Mouse (Mus musculus): ENCODE measurements around the gene Rbpms2. TPM values are rescaled to one million over a fixed set of nuclear protein-coding genes. Genes with fewer than 3 reads are reported as not detected.

The Rbpms2 gene
- polyA plus RNA-seq, 1 experiment = 162 TPM

DNA sequence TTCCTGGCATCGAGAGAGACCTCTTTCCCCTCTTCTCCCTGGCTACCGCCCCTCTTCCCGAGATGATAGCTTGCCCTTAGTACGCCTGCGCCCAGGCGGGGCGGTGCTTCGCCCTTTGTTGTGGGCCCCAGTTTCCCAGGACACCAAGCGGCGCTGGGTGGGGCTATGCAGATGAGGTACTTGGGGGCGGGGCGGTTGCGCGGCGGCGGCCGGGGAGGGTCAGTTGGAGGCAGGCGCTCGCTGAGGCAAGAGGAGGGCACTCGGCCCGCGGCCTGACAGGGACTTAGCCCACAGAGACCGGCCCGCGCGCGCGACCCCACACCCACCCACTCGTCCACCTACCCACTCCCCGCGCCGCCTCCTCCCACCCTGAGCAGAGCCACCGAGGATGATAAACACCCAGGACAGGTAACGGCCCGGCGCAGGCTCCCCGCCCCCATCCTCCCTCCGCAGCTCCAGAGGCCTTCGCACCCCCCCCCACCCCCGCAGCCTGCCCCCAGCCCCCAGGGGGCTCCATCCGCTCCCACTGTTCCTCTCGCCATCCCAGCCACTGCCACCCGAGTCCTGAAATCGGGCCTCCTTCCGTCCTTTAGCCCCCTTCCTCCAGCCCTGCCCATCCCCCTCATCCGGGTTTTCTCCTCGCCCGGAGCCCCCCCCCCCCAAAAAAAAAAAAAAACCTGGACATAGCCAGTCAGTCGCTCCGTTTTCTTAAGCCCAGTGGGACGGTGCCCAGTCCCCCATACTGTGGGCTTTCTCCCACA, 47.1 kb downstream of the Rbpms2 start:
- TF ChIP-seq POLR2A (IDR thresholded peaks at IDR 0.05; ENCODE audit: insufficient read depth, low read length) = no peak
- no peak for TF ChIP-seq CTCF (IDR thresholded peaks at IDR 0.05; ENCODE audit: low read depth, low read length)
- TF ChIP-seq EP300 (IDR thresholded peaks at IDR 0.05; ENCODE audit: insufficient read depth, low read depth, low read length) = no peak
- H3K4me3 ChIP-seq (ENCODE audit: low read depth, low read length) = peak overlapping the region; percentile 79
- no peaks in the 10 kb centered on the region for H3K36me3 ChIP-seq (ENCODE audit: control insufficient read depth, insufficient read depth, low read length, poor library complexity, severe bottlenecking)
- no peaks in the 10 kb centered on the region for H3K9me3 ChIP-seq (replicated peaks; ENCODE audit: control insufficient read depth, insufficient read depth, low read length, poor library complexity, severe bottlenecking)
- H3K27ac ChIP-seq (ENCODE audit: insufficient read depth, low read length) = no peak overlapping the region; the same call in 1 of the 2 replicates
- H3K4me1 ChIP-seq (ENCODE audit: control insufficient read depth, insufficient read depth, low read length) = peaks cover 1% of the 10 kb centered on the region
- peak overlapping the region; percentile 88 for H3K9ac ChIP-seq (ENCODE audit: low read depth, poor library complexity, severe bottlenecking)
- no peaks in the 10 kb centered on the region for H3K27me3 ChIP-seq (ENCODE audit: control insufficient read depth, insufficient read depth, low read length, poor library complexity, severe bottlenecking)

GRCm38 (mm10) chr9:65677119-65677462, 47.6 kb downstream of the Rbpms2 start:
- Histone ChIP-seq H3K4me1 (ENCODE audit: control insufficient read depth, insufficient read depth, low read length) (peaks cover 1% of the 10 kb centered on the region), H3K36me3 (ENCODE audit: control insufficient read depth, insufficient read depth, low read length, poor library complexity, severe bottlenecking) (no peaks in the 10 kb centered on the region), H3K9me3 (replicated peaks; ENCODE audit: control insufficient read depth, insufficient read depth, low read length, poor library complexity, severe bottlenecking) (no peaks in the 10 kb centered on the region), H3K9ac (ENCODE audit: low read depth, poor library complexity, severe bottlenecking) (peak overlapping the region; percentile 88), H3K27me3 (ENCODE audit: control insufficient read depth, insufficient read depth, low read length, poor library complexity, severe bottlenecking) (no peaks in the 10 kb centered on the region), H3K4me3 (ENCODE audit: low read depth, low read length) (peak overlapping the region; percentile 79), H3K27ac (ENCODE audit: insufficient read depth, low read length) (no peak overlapping the region; the same call in 1 of the 2 replicates)
- TF ChIP-seq EP300 (IDR thresholded peaks at IDR 0.05; ENCODE audit: insufficient read depth, low read depth, low read length) (no peak), POLR2A (IDR thresholded peaks at IDR 0.05; ENCODE audit: insufficient read depth, low read length) (no peak), CTCF (IDR thresholded peaks at IDR 0.05; ENCODE audit: low read depth, low read length) (no peak)

- H3K36me3 ChIP-seq (ENCODE audit: control insufficient read depth, insufficient read depth, low read length, poor library complexity, severe bottlenecking) = no peaks in the 10 kb centered on the region
- H3K4me1 ChIP-seq (ENCODE audit: control insufficient read depth, insufficient read depth, low read length) = peaks cover 3% of the 10 kb centered on the region
- TF ChIP-seq POLR2A (IDR thresholded peaks at IDR 0.05; ENCODE audit: insufficient read depth, low read length) (no peak), EP300 (IDR thresholded peaks at IDR 0.05; ENCODE audit: insufficient read depth, low read depth, low read length) (0 out of 2 replicates have a peak, but pooled peaks have one; percentile 52), CTCF (IDR thresholded peaks at IDR 0.05; ENCODE audit: low read depth, low read length) (no peak)
- H3K9me3 ChIP-seq (replicated peaks; ENCODE audit: control insufficient read depth, insufficient read depth, low read length, poor library complexity, severe bottlenecking) = no peaks in the 10 kb centered on the region
- peak overlapping the region; percentile 80 for H3K27ac ChIP-seq (ENCODE audit: insufficient read depth, low read length)
- H3K4me3 ChIP-seq (ENCODE audit: low read depth, low read length) = no peak overlapping the region; the same call in 1 of the 2 replicates
- H3K9ac ChIP-seq (ENCODE audit: low read depth, poor library complexity, severe bottlenecking) = peak overlapping the region; percentile 29; the same call in 1 of the 2 replicates
- H3K27me3 ChIP-seq (ENCODE audit: control insufficient read depth, insufficient read depth, low read length, poor library complexity, severe bottlenecking) = no peaks in the 10 kb centered on the region
Observed at GRCm38 (mm10) chr9:65679181-65679761, 49.8 kb downstream of the Rbpms2 start.

DNA sequence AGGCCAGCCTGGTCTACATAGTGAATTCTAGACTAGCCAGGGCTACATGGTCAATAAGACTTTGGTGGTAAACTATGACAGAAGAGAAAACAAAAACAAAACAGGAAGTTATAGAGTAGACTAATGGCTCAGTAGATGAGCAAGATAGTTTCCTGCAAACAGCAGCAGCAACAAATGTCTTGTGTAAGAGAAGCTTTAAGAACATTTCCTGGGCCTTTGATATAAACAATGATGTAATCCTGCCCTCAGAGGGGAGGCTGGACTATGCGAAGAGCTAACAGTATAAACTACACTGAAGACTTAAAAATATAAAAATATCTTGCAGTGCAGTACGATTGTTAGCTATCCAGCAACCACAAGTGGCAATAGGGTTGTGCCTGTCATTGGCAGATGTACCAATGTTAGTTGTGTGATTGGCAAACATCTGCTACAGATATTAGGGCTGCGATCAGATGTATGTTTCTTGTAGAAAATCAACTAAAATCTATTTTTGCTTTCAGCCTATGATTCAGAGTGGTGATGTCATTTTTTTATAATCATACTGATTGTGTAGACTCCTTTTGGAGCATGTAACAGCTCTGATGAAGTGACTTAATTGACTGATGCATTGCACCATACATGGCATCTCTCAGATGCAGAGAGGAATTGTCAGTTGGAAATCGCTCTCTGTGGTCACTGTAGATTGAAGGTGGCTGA, 51.6 kb downstream of the Rbpms2 start:
- H3K4me1 ChIP-seq (ENCODE audit: control insufficient read depth, insufficient read depth, low read length) = peaks cover 2% of the 10 kb centered on the region
- peak overlapping the region; percentile 82 for H3K27ac ChIP-seq (ENCODE audit: insufficient read depth, low read length)
- no peak for TF ChIP-seq CTCF (IDR thresholded peaks at IDR 0.05; ENCODE audit: low read depth, low read length)
- no peak for TF ChIP-seq POLR2A (IDR thresholded peaks at IDR 0.05; ENCODE audit: insufficient read depth, low read length)
- TF ChIP-seq EP300 (IDR thresholded peaks at IDR 0.05; ENCODE audit: insufficient read depth, low read depth, low read length) = no peak
- no peaks in the 10 kb centered on the region for H3K27me3 ChIP-seq (ENCODE audit: control insufficient read depth, insufficient read depth, low read length, poor library complexity, severe bottlenecking)
- no peaks in the 10 kb centered on the region for H3K36me3 ChIP-seq (ENCODE audit: control insufficient read depth, insufficient read depth, low read length, poor library complexity, severe bottlenecking)
- no peak overlapping the region for H3K4me3 ChIP-seq (ENCODE audit: low read depth, low read length)
- no peaks in the 10 kb centered on the region for H3K9me3 ChIP-seq (replicated peaks; ENCODE audit: control insufficient read depth, insufficient read depth, low read length, poor library complexity, severe bottlenecking)
- H3K9ac ChIP-seq (ENCODE audit: low read depth, poor library complexity, severe bottlenecking) = no peak overlapping the region

GRCm38 (mm10) chr9:65681634-65681940, 52.1 kb downstream of the Rbpms2 start:
- no peak for TF ChIP-seq POLR2A (IDR thresholded peaks at IDR 0.05; ENCODE audit: insufficient read depth, low read length)
- TF ChIP-seq EP300 (IDR thresholded peaks at IDR 0.05; ENCODE audit: insufficient read depth, low read depth, low read length) = no peak
- no peak for TF ChIP-seq CTCF (IDR thresholded peaks at IDR 0.05; ENCODE audit: low read depth, low read length)
- Histone ChIP-seq H3K27ac (ENCODE audit: insufficient read depth, low read length) (peak overlapping the region; percentile 82), H3K4me3 (ENCODE audit: low read depth, low read length) (no peak overlapping the region), H3K9ac (ENCODE audit: low read depth, poor library complexity, severe bottlenecking) (no peak overlapping the region), H3K9me3 (replicated peaks; ENCODE audit: control insufficient read depth, insufficient read depth, low read length, poor library complexity, severe bottlenecking) (no peaks in the 10 kb centered on the region), H3K27me3 (ENCODE audit: control insufficient read depth, insufficient read depth, low read length, poor library complexity, severe bottlenecking) (no peaks in the 10 kb centered on the region; the same call in 1 of the 2 replicates), H3K4me1 (ENCODE audit: control insufficient read depth, insufficient read depth, low read length) (peaks cover 2% of the 10 kb centered on the region), H3K36me3 (ENCODE audit: control insufficient read depth, insufficient read depth, low read length, poor library complexity, severe bottlenecking) (peaks cover 5% of the 10 kb centered on the region)
